Mouse (Mus musculus): ENCODE measurements around the gene Txndc2.

Gene Txndc2

DNA sequence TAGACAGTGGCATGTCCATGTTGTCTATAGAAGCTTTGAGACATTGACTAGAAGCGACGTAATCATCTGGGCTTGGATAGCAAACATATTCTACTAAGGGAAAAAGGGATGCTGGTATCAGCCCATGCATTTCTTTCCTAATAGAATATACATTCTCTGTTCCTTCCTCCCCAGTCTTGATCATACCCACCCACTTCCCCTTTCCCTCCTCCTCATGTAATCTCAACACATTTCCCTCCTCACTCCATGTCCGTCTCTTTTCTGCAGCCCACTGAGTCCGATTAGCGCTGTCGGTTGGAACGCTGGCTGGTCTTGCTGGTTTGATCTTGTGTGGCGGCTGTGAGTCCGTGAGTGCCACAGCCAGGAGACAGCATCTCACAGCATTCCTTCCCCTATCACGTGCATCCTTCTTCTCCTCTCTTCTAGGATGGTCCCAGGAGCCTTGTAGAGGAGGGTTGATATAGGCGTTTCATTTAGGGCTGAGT is at the start of gene Txndc2:
TSS of gene Txndc2 (minus strand) at position 435 of the 485 bp plus-strand sequence.
- in situ Hi-C loops (cut with MboI, MseI) = no loop called here

DNA sequence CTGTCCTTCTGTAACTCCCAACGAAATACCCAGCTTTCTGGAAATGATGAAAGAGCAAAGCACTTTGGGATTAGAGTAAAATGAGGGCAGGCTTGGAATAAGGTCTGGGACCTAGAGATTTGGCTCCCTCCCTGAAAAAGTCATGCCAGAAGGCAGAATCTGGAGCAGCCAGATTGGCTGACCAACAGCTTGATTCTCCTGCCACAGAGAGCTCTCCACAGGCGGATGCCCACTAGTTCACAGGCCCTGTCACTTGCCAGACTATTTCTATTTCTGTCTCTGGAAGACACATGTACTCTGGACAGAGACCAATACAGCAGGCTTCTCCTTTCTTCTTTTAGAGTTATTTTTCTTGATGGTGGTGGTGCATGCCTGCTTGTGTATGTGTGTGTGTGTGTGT is 41.8 kb upstream of the Txndc2 start:
- in situ Hi-C loops (cut with MboI, MseI) = no loop called here

DNA sequence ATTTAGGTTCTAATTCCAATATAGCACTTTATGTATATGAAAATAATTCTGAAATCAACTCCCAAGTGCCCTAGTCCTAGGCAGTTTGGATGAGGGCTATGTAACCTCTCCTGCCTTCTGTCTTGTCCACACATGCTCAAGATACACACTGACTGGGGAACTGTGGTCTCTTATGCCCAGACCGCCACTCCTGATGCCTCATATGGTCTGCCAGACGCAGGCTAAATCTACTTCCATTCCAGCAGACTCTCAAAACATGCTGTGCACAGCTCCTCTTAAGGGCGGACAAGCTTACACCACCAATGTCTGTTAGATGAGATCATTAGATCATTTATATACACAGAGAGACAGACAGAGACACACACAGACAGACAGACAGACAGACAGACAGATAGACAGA is 41.3 kb upstream of the Txndc2 start:
- in situ Hi-C loops (cut with MboI, MseI) = no loop called here

DNA sequence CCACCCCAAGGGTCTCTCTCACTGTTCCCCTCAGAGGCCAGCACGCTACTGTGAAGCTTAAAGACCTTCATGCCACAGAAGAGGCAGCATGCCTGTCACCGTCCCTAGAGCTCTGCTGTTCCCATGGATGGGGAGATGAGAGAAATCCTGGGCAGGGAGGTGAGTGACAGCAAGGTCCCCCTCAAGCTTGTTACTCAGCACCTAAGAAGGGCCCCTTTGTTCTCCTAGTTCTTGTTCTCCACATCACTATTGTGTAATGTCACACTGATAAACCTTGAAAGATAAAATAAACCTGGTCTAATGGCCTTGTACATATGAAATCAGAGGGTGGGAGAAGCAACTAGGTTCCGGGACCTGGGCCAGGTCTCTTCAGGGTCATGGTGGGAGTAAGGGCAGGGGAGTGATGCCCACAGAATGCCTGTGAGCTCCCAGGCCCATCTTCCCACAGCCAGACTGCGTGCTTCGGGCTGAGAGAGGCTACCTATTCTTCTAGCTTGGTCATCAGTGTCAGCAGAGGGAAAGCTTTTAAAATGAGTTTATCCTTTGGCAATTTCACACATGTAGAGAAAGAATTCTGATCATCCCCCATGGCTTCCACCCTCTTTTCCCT is 40.2 kb upstream of the Txndc2 start:
- in situ Hi-C loops (cut with MboI, MseI) = no loop called here

DNA sequence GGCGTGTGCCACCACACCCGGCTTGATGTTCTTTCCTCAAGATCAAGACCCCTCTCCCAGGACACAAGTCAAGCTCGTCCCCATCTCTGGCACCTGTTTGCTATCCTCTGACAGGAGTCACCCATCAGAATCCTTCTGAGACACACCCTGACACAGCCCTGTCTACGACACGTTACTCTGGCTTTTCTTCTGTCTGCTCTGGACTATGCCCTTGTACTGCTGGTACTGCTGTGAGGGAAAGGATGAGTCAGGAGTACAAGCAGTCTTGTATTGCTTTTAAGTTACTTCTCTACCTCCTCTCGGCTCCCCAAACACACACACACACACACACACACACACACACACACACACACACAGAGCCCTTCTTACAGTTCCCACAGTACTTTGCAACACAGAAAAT is 39.5 kb upstream of the Txndc2 start:
- in situ Hi-C loops (cut with MboI, MseI) = no loop called here

DNA sequence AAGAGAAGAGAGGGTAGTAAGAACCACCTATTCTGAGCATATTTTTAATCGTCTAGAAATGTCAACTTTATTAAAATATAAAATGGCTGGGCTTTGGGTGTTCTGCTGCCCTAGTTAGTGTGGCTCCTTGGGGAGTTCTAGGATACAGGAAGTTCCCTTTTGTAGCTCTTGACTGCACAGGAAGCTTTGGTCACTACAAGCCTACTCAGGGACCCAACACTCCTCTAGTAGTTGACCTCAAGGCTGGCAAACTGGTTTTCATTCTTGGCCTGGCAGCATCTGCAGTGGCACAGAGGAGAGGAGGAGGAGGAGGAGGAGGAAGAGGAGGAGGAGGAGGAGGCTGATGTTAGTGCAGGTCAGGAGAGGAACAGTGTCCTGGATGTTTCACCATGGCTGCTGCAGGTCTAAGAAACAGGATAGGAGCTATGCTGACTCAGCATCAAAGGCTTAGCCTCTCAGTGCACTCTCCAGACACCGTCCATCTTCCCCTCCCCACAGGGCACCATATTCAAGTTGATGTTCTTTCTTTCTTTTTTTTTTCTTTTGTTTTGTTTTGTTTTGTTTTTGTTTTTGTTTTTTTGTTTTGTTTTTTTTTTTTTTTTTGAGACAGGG is 38.9 kb upstream of the Txndc2 start:
- in situ Hi-C loops (cut with MboI, MseI) = no loop called here

DNA sequence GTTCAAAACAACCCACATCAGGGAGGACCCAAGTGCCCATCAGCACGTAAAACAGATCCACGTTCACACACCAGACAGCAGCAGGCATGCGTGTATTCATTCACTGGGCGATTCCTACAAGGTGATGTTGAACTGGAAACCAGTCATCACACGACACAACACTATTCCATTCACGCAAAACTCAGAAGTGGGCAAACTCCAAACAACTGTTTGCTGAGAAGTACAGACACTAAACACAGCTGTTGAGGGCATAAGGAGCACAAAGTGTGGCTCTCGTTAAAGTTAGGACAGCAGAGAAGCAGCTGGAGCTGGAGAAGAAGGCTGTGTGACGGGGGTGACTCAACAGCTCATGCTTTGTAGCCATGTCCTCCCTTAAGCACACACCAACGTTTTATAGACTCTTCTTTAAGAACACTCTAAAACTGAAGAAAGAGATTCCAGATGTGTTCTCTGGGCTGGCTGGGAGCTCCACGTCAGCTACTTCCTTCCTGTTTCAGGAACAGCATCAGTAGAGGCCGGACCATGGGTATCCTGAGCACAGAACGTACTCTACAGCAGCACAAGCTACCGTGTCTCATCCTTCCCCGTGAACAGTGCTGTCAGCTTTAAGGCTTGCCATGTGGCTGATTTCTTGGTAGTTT is 38.0 kb upstream of the Txndc2 start:
- in situ Hi-C loops (cut with MboI, MseI) = no loop called here

DNA sequence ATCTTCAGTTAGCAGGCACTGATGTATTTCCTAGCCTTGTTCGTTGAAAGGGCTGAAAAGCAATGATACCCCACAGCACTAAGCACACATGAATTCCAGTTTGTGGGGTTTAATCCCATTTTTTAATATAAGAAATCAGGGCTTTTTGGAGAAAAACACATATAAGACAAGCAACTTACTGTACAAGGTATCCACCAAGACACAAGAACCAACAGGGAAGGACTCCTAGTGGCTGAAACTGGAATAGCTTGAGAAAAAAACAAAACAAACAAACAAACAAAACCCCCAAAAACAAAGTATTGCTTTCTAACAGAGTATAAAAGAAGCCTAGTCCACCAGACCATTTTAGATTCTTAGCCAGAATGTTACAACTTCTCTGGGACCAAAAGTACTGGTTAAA is 35.8 kb upstream of the Txndc2 start:
- in situ Hi-C loops (cut with MboI, MseI) = no loop called here

DNA sequence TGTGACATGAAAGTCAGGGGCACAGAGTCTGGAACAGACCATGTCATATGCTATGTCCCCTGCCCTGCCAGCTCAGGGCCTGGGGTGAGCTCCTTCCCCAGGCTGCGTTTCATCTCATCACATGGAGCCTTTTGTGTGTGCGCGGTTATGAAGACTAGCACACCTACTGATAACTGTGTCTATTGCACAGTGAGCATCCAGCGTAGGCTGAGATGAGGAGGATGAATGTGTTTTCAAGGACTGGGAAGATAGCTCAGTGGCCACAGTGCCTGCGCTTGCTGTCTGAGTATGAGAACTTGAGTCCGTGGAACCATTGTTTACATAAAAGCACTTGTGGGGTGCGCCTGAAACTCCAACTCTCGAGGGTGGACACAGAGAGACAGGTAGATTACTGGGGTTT is 34.6 kb upstream of the Txndc2 start:
- in situ Hi-C loops (cut with MboI, MseI) = no loop called here

DNA sequence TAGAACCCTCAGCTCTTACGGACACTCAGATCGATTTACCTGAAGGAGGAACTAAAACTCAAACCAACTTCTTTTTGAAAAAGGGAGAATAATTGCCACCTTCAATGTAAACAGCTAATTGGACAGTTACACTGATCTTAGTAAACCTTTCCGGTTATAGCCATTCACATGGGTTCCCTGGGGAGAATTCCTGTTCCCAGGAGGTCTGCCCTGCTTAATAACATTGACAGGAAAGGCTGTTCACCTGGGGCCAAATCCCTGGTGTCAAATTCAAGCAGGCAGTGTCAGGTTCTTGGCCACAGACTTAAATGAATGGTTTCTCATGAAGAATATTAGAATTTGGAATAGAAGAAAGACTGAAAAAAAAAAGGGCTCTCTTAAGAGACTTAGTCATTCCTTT is 34.0 kb upstream of the Txndc2 start:
- in situ Hi-C loops (cut with MboI, MseI) = no loop called here

DNA sequence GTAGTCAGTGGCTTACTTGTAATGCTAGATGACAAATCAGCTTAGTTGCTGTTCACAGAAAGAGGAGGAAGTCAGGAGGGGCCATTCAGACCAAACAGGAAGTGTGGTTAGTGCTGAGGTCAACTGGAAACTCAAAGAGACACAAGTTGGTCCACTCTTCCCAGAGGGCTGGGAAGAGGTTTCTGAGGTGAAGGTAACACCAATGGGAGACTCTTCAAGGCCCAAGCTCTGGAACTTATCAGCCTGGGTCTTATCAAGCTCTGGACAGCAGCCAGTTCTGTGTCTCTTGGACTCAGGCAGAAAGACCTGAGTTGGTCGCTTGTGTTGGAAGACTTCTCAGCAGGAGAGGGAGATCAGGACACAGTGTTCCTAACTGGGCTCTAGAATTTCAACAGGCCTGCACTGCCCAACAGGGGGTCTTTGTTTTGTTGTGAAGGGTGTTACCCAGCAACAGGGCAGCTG is 32.8 kb upstream of the Txndc2 start:
- in situ Hi-C loops (cut with MboI, MseI) = no loop called here

DNA sequence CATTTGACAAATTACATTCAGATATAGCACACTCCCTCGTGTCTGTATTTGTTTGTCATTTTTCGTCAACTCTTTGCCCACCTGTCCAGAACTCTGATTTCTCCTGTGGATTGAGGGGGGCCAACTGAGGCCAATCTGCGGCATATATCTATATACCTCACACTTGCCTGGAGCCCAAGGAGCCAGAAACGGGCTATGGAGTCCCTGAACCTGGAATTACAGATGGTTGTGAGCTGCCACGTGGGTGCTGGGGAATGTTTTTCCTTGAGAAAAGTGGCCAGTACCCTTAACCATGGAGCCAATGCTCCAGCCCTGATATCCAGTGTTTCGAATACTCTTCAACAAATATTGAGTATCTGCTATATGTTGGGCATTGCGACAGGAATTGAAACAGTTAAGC is 31.0 kb upstream of the Txndc2 start:
- in situ Hi-C loops (cut with MboI, MseI) = no loop called here

DNA sequence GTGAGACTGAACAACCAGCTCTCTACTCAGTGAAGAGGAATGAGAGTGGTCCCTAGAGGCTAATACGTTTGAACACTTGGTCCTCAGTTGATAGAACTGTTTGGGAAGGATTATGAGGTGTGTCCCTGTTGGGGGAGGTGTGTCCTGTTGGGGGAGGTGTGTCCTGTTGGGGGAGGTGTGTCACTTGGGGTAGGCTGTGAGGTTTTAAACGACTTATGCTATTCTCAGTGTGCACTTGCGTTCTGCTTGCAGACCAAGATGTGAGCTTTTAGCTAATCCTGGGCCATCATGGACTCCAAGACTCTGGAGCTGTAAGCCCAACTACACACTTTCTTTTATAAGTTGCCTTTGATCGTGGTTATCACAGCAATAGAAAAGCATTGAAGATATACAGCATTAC is 27.1 kb upstream of the Txndc2 start:
- in situ Hi-C loops (cut with MboI, MseI) = no loop called here

DNA sequence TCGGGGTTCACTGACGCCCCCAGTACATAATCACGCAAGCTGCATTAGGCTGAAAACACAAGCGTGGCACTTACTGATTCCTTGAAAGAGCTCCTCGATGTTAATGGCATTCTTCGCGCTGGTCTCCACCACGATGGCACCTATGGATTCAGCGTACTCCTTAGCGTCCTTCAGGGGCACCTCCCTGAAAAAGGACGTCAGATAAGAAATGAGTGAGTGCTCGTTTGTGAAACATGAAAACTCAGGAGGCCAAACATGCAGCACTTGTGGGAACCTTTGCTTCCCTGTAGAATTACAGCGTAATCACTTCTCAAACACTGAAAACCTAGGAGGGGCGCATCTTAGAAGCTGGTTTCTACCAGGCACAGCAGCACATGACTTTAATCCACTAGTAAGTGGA is 25.8 kb upstream of the Txndc2 start:
- in situ Hi-C loops (cut with MboI, MseI) = no loop called here

DNA sequence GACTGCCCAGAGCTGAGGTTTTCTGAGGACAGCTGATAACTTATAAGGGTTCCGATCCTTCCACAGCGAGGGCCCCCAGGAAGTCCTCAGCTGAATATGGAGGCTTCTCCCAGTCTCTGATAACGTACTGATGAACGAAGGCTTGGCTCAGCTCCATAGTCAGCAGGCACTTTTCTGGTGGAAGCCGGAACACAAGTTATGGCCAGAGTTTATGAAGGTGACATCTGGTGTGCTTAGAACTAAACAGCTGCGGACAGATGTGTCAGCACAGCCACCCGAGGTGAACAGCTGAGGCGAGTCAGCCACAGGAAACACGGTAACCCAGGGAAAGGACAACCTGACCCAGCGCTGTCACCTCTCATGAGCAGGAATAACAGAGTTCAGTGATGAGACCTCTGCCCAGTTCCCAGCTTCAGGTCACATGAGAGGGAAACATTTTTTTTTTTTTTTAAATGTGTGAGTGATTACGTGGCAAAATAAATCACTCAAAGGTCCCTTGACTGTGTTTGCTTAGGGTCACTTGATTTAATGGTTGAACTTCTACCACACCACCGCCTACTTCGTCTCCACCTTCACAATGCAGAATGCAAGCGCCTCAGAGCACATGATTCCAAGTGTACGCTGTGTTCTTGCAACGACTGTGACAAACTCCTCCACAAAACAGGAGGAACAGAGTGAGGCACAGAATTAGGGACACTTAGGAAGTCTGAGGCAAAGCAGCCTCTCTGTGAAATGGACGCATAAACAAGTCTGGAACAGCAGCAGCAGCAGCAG is 24.6 kb upstream of the Txndc2 start:
- in situ Hi-C loops (cut with MboI, MseI) = no loop called here

DNA sequence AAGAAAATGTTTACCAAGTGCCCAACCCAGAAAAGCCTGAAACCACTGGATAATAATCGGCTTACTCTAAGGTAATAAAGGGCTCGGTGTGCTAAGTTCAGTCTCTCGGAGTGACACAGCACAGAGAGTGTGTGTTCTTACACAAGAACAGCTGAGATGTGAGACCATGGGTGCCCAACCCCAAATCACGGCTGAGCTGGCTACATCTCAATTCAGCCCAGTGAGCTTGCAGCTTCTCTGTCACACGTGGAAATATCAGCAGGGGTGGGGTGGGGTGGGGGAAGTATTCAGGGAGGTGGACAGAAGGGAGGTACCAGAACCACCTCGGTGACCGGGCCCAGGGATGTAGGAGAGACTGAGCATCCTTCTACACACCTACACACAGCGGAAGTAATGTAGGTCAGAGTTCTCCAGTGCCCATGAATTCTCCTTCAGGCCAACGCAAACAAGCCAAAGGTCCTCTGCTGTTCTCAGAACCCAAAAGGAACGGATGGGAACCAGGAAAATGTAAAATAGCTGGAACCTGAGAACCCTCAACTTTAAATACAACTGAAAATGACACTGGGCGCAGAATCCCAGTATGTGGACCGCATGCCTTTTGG is 23.9 kb upstream of the Txndc2 start:
- in situ Hi-C loops (cut with MboI, MseI) = no loop called here

DNA sequence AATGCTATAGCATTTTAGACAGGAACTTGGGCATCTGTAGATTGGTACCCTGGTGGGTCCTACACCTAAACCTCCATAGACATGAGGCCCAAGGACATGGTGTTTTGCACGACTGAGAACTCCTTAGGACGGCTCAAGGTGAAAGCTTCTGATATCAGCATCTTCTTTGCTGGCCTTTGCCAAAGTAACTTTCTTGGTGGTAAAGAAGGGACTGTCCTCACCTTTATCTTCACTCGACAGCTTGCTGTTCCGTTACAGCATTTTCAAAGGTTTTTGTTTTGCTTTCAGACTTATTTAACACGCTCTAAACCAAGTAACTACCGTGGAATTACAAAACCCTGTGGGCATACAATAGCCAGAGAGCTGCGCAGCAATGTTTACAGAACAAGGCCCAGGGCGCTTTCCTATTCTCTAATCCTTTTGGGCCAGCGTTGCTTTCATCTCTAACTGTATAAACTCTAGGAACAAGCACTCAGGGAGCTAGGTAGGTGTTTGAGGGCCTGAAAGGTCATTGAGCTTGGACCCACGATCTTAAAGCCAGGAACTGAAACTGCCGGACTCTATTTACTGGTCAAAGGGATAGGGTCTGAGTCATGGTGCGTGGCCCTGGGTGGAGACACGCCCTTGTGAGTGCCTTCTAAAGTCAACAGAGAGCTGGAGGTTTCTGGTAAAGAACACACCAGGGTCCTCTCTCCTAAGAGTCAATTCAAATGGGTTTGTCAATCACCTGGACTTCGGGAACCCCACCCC is 21.5 kb upstream of the Txndc2 start:
- in situ Hi-C loops (cut with MboI, MseI) = no loop called here

DNA sequence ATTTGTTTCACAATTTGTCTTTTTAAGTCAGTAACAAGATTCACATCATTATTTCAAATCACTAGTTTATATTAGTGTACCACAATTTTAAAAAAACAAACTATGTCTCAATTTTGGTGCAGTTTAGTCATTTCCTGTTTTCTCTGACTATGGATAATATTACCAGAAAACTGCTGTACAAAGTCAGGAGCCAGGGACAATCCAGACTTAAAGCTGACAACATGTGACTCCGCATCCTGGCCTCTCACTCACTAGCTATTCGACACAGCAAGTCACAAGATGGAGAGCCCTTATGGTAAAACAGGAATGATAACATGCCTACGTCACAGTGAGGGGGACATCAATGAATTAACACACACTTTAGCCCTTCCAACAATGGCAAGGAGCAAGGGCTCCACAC is 20.7 kb upstream of the Txndc2 start:
- in situ Hi-C loops (cut with MboI, MseI) = no loop called here

DNA sequence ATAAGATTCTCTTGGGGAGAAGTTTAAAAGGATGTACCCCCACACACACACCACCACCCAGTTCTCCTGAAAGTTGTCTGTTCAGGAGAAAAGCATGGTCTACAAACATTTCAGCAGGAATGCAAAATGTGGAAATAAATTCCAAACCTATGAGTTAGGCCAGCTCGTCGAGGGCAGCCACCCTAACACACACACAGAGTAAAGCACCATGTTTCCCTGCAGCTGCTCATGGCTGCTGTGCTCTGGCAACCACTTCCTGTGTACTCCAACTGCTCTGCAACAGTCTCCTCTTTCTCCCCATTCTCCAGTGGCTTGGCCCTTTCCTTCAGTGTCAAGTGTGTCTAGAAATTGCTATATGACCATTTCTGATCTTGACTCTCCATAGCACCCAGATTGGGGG is 16.4 kb upstream of the Txndc2 start:
- in situ Hi-C loops (cut with MboI, MseI) = no loop called here

DNA sequence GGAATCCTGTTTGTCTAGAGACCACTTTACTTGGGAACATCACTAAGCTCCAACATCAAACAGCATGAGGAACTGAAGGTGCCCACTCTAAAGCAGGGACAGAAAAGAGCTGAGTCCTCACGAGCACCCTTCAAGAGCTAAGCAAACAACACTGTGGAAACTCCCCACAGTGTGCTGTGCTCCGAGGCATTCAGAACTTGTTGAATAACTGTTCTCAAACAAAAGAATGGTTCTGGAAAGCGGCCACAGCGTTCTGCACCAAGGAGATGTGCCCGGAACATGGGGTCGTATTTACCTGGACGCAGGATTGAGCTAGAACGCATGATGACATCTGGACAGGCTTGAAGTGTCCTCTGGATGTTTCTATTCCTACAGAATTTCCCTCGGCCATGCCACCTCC is 16.0 kb upstream of the Txndc2 start:
- in situ Hi-C loops (cut with MboI, MseI) = no loop called here

DNA sequence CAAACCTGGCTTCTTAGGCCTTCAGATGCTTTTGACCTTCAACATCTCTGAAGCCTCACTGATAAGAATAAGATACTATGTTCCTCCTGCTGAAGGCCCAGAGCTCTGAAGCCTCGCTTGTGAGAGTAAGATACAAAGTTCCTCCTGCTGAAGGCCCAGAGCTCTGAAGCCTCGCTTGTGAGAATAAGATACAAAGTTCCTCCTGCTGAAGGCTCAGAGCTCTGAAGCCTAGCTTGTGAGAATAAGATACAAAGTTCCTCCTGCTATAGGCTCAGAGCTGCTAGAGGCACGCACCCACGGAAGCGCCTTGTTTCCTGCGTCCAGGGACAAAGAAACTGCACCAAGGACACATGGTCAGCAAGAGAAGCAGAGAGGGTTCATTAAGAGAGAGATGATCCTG is 14.8 kb upstream of the Txndc2 start:
- in situ Hi-C loops (cut with MboI, MseI) = no loop called here
